Mouse (Mus musculus) G1E-ER4 (cell line): ENCODE data around the gene Bola3. TPM values are rescaled to one million over a fixed set of nuclear protein-coding genes. Genes with fewer than 3 reads are reported as not detected.

Source experiments
- GATA1 ChIP-seq: IDR thresholded peaks from one replicate; pipeline ENCODE4 v1.8.0; 2012; ENCODE audit warnings: low read length, inconsistent platforms
- polyA plus RNA-seq: library from polyadenylated mRNA; stranded (reverse); fragments of >175 nt; gene quantifications from 2 replicates; pipeline ENCODE4 v1.2.3, GENCODE M21; 2012

Bola3 gene
- polyA plus RNA-seq, 1 experiment, result 111 TPM

- no peak for TF ChIP-seq GATA1
Observed at GRCm38 (mm10) chr6:83326394-83326736, 22.6 kb upstream of the Bola3 start.

DNA sequence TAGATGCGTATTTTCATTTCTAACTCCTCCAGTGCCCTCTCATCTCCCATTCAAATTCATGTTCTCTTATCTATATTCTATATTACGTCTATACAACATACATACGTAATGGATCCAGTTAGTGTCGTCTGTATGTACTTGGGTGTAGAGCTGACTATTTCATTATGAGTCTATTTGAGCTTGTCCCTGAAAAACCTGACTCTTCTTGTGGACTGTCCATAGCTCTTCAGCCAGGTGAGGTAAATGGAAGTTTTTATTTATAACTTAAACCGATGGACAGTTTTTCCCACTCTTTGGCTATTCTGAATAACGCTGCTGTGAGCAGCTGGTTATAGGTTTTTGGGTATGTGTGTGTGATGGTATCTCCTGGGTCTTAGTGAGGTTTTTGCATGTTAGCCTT, 22.2 kb upstream of the Bola3 start:
- TF ChIP-seq GATA1, result no peak

GRCm38 (mm10) chr6:83327591-83328190, 21.3 kb upstream of the Bola3 start:
- TF ChIP-seq GATA1, result no peak

DNA sequence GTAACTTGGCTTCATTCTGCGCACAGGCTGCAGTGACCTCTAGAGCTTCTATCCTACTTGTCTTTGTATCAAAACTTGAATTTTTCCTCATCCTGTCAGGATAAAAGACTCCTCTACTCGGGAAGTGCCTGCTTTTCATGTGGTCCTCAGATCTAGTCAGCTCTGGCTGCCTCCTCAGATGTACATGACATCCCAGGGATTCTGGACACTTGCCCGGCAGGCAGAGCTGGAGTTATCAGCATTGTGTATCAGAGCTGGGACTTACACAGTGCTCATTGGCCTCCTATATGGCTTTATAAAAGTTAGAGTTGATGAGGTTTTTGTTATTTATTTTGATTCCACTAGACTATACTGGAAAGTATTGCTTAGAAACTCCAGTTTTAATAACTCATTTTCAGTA, 7.6 kb upstream of the Bola3 start:
- no peak for TF ChIP-seq GATA1

DNA sequence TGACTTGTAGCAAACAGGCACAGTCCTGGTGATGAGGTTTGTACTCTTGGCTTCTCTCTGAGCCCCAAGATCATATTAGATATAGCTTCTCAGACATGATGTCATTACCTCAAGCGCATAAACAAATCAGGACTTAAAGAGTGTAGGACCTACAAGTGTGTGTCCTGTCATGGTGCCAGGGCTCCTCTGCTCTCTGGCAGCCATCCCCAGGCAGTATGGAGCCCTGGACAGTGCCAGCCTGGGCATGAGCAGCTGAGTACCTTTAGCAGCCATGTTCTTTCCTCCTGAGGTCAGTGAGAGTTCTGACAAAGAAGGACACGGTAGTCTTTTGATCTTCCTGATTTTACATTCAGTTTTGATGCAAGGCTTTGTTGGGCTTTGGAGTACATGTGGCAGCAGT, 6.0 kb upstream of the Bola3 start:
- TF ChIP-seq GATA1, result no peak

DNA sequence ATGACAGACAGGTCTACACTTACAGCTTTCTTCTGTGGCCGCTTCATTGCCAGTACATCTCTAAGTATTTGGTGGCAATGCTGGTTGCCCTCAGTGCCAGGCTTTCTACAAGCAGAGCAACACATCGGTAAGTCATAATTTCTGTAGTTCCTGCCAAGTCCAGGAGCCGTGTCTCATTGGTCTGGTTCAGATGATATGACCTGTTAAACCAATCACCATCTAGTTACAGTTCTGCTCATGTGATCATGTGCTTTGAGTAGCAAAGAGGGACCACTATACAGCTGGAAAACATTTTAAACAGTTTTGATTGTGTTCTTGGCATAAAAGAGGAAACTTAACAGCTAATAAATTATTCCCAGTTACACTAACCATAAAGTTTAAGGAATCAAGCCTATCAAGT, 1.0 kb upstream of the Bola3 start:
- TF ChIP-seq GATA1, result no peak

DNA sequence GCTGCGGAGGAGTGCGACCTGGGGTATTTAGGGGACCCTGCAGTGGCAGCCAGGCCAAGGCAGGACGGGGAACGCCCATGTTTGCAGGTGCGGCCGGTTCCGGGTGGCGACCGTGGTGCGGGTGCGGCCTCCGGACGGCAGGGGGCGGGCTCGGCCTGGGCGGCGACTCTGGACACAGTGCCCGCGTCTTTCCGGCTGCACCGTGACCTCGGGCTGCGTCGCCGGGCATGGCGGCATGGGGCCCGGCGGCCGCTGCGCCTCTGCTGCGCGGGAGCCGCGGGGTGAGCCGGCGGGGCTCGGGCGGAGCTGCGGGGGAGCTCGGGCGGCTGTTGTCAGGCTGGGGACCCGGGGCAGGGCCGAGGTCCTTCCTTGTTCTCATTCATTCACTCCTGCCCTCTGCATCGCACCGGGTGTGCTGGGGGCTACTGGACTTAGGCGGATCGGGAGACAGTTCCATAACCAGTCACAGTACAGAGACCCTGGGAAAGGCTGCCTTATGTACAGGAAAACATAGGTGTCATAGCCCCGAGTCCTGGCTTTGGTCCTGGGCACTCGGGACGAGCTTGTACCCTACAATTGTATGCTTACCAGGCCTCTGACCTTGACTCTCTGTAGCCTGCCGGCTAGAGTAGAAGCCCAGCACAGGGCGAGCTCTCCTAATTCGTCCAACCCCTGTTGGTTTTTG, 469 bp downstream of the Bola3 start:
- TF ChIP-seq GATA1, result no peak

DNA sequence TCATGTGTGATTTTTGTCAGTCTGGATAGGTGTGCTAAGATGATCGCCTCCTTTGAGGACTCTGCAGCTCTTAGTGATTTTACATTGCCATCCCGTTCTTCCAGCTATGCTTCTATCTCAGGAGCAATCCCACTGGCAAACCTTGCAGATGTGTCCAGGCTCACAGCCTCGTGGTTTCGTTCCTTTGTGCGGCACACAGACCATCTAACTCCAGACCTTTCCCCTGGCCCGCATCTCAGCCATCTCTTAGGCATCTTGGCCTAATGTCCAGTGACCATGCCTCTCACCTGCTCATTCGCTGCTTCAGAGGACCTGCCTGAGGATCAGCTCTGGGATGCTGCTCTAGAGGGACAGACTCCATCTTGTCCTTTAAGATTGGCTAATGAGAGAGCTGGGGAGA, 1.2 kb downstream of the Bola3 start:
- TF ChIP-seq GATA1, result no peak

DNA sequence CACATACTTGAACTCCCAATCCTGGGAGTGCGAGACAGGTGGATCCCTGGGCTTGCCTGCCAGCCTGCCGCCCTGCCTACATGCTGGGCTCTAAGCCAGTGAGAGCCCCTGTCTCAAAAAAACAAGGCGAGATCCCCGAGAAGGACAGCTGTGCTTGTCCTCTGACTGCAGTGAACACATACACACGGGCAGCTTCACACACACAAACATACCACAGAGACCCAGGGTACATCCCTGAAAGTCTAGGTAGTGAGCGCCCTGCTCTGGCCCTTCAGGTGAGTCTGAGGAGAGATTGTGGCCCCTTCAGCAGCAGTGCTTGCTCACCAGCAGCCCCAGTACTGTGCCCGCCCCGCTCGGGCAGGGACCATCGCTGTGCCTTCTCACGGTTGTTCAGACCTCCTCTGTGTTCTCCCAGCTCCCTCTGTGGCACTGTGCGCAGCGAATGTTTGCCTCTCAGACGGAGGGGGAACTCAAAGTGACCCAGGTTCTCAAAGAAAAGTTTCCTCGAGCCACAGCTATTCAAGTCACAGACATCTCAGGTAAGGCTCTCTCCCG, 2.0 kb downstream of the Bola3 start:
- no peak for TF ChIP-seq GATA1

DNA sequence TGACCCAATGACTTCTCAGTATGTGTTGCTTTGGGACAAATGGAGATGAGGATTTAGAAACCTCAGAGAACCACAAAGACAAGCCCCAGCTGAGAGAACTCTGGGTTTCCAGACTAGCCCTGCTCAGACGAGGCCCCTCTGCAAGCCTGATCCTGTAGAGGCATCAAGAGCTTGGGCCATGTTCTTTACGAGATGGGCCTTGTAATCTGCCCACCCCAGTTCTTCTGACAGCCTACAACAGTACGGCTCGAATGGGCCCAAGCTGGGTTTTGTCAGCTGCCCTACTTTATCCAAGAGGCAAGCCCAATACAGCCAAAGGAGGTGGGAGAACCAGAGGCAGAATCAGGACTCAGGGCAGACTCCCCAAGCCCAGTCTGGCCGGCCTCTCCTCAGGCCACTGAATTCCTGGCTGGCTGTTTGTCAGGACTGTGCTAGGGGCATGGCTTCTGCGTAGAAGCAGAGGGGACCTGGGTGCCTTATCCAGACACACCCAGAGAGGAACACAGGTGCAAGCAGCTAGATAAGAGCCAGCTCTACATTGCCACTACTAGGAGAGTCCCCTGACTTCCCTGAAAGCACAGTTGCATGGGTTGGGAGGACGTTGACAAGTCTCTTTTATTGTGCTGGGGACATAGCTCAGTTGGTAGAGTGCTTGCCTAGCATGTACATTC, 2.7 kb downstream of the Bola3 start:
- TF ChIP-seq GATA1, result peak; percentile 64

- TF ChIP-seq GATA1, result no peak
Observed at GRCm38 (mm10) chr6:83352666-83353410, 3.9 kb downstream of the Bola3 start.

- no peak for TF ChIP-seq GATA1
Observed at GRCm38 (mm10) chr6:83354856-83355781, 6.2 kb downstream of the Bola3 start.

DNA sequence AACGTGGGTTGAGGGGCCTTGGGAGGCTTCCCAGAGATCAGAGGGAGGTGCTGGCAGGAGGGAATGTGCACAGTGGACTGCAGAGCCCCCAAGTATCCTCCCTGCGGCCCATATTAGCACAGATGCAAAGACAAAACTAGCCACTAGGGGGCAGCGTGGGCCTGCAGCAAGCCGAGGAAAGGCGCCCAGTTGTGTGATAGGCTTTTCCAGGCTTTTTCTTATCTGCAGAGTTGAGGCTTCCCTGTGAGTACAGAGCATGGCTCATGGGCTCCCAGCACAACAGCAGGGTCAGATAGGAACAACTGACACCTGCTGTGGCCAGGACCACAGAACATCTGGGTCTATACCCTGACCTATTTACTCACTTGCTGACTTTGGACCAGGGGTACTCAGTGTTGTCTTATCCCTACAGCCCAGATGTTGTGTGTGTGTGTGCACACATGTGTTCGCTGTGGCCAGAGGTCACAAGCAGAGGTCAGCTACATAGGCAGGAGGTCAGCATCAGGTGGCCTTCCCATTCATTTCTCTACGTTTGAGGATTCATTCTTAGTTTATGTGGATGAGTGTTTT, 7.7 kb downstream of the Bola3 start:
- peak; percentile 23 for TF ChIP-seq GATA1

GRCm38 (mm10) chr6:83357436-83357835, 8.5 kb downstream of the Bola3 start:
- TF ChIP-seq GATA1, result no peak
